Mouse (Mus musculus): ENCODE data around the gene Mef2d. TPM values are rescaled to one million over a fixed set of nuclear protein-coding genes. Genes with fewer than 3 reads are reported as not detected.

The Mef2d gene
- polyA plus RNA-seq, 1 experiment from 2014 or later, result 15.1 TPM

- peaks cover 95% of the 10 kb centered on the region for H3K27me3 ChIP-seq
- ATAC-seq (ENCODE audit: low FRiP score, low read depth), result no peak
- H3K4me2 ChIP-seq (replicated peaks), result peak overlapping the region; percentile 57; the same call in 1 of the 2 replicates
- no peak overlapping the region for H3K9ac ChIP-seq (replicated peaks)
- no peak overlapping the region for H3K27ac ChIP-seq (replicated peaks)
- H3K4me1 ChIP-seq, result peaks cover 75% of the 10 kb centered on the region
- no peaks in the 10 kb centered on the region for H3K9me3 ChIP-seq
- no peak overlapping the region for H3K4me3 ChIP-seq
- no peaks in the 10 kb centered on the region for H3K36me3 ChIP-seq
- WGBS, result 18% methylated on average over 2 of the region's 2 CpGs
Measured at GRCm38 (mm10) chr3:88199541-88200110, 57.5 kb downstream of the Mef2d start.

DNA sequence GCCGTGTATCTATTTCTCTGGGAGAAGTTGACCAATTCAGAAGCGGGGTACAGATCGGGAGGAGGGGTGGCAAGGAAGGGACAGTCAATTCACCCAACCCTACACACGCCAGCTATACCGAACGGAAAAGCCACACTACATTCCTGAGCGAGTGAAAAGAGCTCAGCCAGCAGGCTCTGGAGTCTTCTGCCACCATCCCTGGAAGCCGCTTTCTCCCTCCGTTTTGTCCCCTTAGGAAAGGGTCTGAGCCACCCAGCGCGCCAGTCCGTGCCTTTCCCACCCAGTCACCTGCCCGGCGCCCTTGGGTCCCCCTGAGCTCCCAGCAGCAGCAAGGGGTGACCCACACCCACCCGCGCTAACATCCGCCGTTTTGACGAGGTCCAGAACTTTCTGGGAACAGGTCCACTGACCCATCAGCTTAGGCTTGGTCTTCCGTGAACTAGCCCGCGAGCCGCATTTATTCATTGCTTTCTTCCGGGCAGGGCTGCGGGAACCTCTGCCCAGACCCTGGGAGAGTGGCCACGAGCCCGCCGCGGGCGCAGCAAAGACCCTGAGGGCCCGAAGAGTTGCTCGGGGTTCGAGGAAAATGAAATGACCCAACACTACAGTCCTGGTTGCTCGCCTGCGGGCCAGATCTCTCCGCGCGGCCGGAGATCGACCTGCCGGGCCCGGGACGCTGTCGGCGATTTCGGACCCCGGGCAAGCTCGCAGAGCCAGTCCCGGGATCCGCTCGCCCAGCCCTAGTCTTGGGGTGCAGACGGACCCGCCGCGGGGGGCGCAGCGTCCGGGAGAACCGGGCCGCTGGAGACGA is 58.2 kb downstream of the Mef2d start:
- under 1% methylated on average over 61 of the region's 61 CpGs for WGBS
- Histone ChIP-seq H3K9ac (replicated peaks) (peak overlapping the region; percentile 65), H3K27me3 (peaks cover 95% of the 10 kb centered on the region), H3K36me3 (no peaks in the 10 kb centered on the region), H3K27ac (replicated peaks) (peak overlapping the region; percentile 35), H3K9me3 (no peaks in the 10 kb centered on the region), H3K4me1 (peaks cover 82% of the 10 kb centered on the region), H3K4me2 (replicated peaks) (peak overlapping the region; percentile 57), H3K4me3 (peak overlapping the region; percentile 39)
- no peak for ATAC-seq (ENCODE audit: low FRiP score, low read depth)

DNA sequence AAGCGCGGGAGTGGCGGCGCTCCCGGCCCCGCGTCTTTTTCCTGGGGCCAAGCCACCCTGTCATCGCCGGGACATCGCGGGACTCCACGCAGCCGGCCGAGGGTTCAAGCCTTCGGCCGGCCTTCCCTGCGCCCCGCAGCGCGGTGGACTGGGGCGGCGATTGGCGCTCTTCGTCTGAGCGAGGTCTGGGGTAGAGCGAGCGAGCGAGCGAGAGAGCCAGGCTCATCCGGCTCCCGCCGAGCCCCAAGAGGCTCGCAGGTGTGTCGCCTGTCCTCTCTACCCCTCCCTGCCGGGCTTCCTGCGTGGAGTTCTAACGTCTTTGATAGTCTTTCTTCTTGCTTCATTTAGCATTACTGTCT is 58.8 kb downstream of the Mef2d start:
- Histone ChIP-seq H3K4me2 (replicated peaks) (peak overlapping the region; percentile 57), H3K9ac (replicated peaks) (peak overlapping the region; percentile 65), H3K4me3 (peak overlapping the region; percentile 39), H3K36me3 (no peaks in the 10 kb centered on the region), H3K4me1 (peaks cover 84% of the 10 kb centered on the region), H3K9me3 (no peaks in the 10 kb centered on the region), H3K27ac (replicated peaks) (peak overlapping the region; percentile 35), H3K27me3 (peaks cover 95% of the 10 kb centered on the region)
- under 1% methylated on average over 37 of the region's 37 CpGs for WGBS
- ATAC-seq (ENCODE audit: low FRiP score, low read depth), result no peak

- 15% methylated on average over 5 of the region's 5 CpGs for WGBS
- Histone ChIP-seq H3K4me1 (peaks cover 87% of the 10 kb centered on the region), H3K9me3 (no peaks in the 10 kb centered on the region), H3K27ac (replicated peaks) (no peak overlapping the region; the same call in 1 of the 2 replicates), H3K36me3 (no peaks in the 10 kb centered on the region), H3K4me3 (peak overlapping the region; percentile 39), H3K4me2 (replicated peaks) (peak overlapping the region; percentile 57), H3K27me3 (peaks cover 95% of the 10 kb centered on the region), H3K9ac (replicated peaks) (peak overlapping the region; percentile 65; the same call in 1 of the 2 replicates)
- ATAC-seq (ENCODE audit: low FRiP score, low read depth), result no peak
Measured at GRCm38 (mm10) chr3:88201640-88202039, 59.5 kb downstream of the Mef2d start.

DNA sequence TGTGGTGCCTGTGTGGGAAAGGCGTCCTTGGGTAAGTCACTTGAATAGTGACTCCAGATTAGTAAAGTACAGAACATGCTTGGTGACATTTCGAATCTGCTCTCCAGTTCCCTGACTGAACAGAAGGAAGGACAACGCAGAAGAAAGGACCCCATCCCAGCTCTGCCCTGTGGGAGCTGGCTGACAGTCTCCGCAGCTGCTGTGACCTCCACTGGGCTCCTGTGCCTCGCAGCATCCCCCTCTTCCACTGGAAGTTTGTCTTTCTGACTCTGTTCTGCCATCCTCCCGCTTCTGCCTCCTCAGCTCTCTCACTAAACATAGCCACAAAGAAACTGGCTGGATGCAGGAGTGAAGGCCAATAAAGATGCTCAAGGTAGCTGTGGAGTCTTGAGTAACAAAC is 60.8 kb downstream of the Mef2d start:
- Histone ChIP-seq H3K36me3 (no peaks in the 10 kb centered on the region), H3K27ac (replicated peaks) (peak overlapping the region; percentile 96; the same call in 1 of the 2 replicates), H3K9me3 (no peaks in the 10 kb centered on the region), H3K4me1 (peaks cover 82% of the 10 kb centered on the region), H3K4me2 (replicated peaks) (peak overlapping the region; percentile 57; the same call in 1 of the 2 replicates), H3K9ac (replicated peaks) (no peak overlapping the region), H3K27me3 (peaks cover 95% of the 10 kb centered on the region), H3K4me3 (no peak overlapping the region)
- no peak for ATAC-seq (ENCODE audit: low FRiP score, low read depth)
- 4% methylated on average over 6 of the region's 6 CpGs for WGBS

- H3K27ac ChIP-seq (replicated peaks), result peak overlapping the region; percentile 96
- WGBS, result 4% methylated on average over 5 of the region's 5 CpGs
Measured at GRCm38 (mm10) chr3:88203456-88203855, 61.3 kb downstream of the Mef2d start.

DNA sequence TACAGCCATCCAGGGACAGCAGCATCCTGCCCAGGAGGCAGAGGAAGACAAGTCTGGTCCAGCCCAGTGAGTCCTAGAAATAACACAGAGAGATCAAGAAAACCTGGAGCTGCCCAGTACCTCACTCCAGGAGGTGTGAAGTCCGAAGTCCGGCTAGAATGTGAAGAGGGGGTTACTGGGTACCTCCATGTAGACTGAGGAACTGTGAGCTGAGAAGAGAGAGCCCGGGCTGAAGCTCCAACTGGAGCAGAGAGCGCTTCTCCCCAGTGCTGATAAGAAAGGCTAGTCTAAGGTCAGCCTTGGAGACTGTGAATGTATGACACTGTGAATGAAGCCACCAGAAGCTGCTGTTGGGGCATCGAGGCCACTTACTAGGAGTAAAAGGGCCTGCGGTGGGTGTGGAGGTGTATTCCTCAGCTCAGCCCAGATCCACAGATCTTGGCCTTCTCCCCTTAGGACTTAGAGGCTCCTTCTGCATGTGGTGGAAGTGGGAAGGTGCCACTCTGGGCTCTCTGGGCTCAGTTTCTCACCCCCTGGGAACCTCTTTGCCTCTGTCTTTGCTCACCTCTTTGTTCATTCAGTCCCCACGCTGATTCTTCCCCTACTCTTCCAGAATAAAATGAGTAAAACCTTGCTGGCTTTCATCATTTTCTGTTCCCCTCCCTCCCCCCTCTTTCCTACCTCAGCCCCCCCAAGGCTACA is 62.0 kb downstream of the Mef2d start:
- Histone ChIP-seq H3K36me3 (no peaks in the 10 kb centered on the region), H3K9me3 (no peaks in the 10 kb centered on the region), H3K27ac (replicated peaks) (peak overlapping the region; percentile 96), H3K27me3 (peaks cover 96% of the 10 kb centered on the region), H3K4me1 (peaks cover 79% of the 10 kb centered on the region), H3K4me2 (replicated peaks) (peak overlapping the region; percentile 60), H3K9ac (replicated peaks) (peak overlapping the region; percentile 24; the same call in 1 of the 2 replicates), H3K4me3 (no peak overlapping the region)
- no peak for ATAC-seq (ENCODE audit: low FRiP score, low read depth)
- 5% methylated on average over 7 of the region's 7 CpGs for WGBS

More at GRCm38 (mm10) chr3:88203456-88203855, 61.3 kb downstream of the Mef2d start:
- no peak overlapping the region for H3K9ac ChIP-seq (replicated peaks)
- H3K4me3 ChIP-seq, result no peak overlapping the region
- H3K27me3 ChIP-seq, result peaks cover 95% of the 10 kb centered on the region
- H3K9me3 ChIP-seq, result no peaks in the 10 kb centered on the region
- ATAC-seq (ENCODE audit: low FRiP score, low read depth), result no peak
- H3K4me2 ChIP-seq (replicated peaks), result peak overlapping the region; percentile 60; the same call in 1 of the 2 replicates
- no peaks in the 10 kb centered on the region for H3K36me3 ChIP-seq
- H3K4me1 ChIP-seq, result peaks cover 82% of the 10 kb centered on the region

- no peak for ATAC-seq (ENCODE audit: low FRiP score, low read depth)
- Histone ChIP-seq H3K4me3 (no peak overlapping the region), H3K36me3 (no peaks in the 10 kb centered on the region; the same call in 1 of the 2 replicates), H3K4me1 (peaks cover 81% of the 10 kb centered on the region), H3K27me3 (peaks cover 98% of the 10 kb centered on the region), H3K9ac (replicated peaks) (peak overlapping the region; percentile 12; the same call in 1 of the 2 replicates), H3K4me2 (replicated peaks) (peak overlapping the region; percentile 60), H3K9me3 (no peaks in the 10 kb centered on the region), H3K27ac (replicated peaks) (peak overlapping the region; percentile 96)
- 6% methylated on average over 1 of the region's 1 CpGs for WGBS
Measured at GRCm38 (mm10) chr3:88204751-88205150, 62.6 kb downstream of the Mef2d start.

GRCm38 (mm10) chr3:88205176-88205562 is 63.0 kb downstream of the Mef2d start:
- Histone ChIP-seq H3K9ac (replicated peaks) (no peak overlapping the region), H3K4me2 (replicated peaks) (peak overlapping the region; percentile 60), H3K4me3 (no peak overlapping the region), H3K27ac (replicated peaks) (peak overlapping the region; percentile 96), H3K27me3 (peaks cover 99% of the 10 kb centered on the region), H3K36me3 (no peaks in the 10 kb centered on the region; the same call in 1 of the 2 replicates), H3K4me1 (peaks cover 85% of the 10 kb centered on the region), H3K9me3 (no peaks in the 10 kb centered on the region)
- peak; percentile 13; the same call in 1 of the 2 replicates for ATAC-seq (ENCODE audit: low FRiP score, low read depth)
- 3% methylated on average over 4 of the region's 4 CpGs for WGBS

DNA sequence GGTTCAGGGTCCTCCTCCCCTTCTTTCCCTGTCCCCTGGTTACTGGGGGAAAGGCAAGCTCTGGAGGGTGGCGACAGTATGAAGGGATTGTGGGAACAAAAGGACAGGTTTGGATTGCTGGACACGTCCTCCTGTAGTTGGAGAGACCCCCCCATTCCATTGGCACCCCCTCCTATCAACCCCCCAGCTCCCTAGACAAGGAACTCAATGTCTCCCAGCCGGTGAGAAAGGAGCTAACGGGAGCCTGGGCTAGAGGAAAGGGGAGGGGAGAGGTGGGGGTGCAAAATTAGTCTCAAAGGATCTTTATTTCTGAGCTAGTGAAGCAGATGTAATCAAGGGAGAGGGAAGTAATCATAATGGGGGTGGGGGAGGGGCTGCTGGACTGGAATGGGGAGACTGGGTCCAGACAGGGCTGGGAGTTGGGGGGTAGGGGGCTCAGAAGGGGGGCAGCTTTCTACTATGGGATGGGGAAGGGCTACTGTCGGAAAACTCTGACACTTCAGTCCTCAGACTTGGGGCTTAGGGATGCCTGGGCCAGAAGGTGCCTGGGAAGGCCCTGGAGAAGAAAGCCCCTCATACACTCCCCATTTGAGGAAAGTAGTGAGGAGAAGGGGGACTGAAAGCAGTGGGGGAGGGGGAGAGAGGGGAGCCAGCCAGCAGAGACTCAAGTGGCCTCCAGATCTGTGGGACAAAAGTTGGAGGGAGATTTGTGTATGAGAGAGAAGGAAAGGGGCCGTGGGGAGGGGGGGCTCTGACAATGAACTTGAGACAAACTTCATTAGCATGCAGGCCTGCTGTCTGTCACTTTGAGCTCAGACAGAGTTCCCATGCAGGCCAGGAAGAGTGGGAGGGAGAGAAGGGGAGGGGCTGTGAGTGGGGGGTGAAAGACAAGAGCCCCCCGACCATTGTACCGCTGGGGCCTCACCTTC is 63.7 kb downstream of the Mef2d start:
- peak overlapping the region; percentile 96 for H3K27ac ChIP-seq (replicated peaks)
- peak overlapping the region; percentile 75 for H3K9ac ChIP-seq (replicated peaks)
- H3K27me3 ChIP-seq, result peaks cover 99% of the 10 kb centered on the region
- no peaks in the 10 kb centered on the region for H3K9me3 ChIP-seq
- peak; percentile 81 for ATAC-seq (ENCODE audit: low FRiP score, low read depth)
- WGBS, result 1% methylated on average over 8 of the region's 8 CpGs
- no peaks in the 10 kb centered on the region; the same call in 1 of the 2 replicates for H3K36me3 ChIP-seq
- peaks cover 81% of the 10 kb centered on the region for H3K4me1 ChIP-seq
- H3K4me2 ChIP-seq (replicated peaks), result peak overlapping the region; percentile 60
- peak overlapping the region; percentile 55 for H3K4me3 ChIP-seq

DNA sequence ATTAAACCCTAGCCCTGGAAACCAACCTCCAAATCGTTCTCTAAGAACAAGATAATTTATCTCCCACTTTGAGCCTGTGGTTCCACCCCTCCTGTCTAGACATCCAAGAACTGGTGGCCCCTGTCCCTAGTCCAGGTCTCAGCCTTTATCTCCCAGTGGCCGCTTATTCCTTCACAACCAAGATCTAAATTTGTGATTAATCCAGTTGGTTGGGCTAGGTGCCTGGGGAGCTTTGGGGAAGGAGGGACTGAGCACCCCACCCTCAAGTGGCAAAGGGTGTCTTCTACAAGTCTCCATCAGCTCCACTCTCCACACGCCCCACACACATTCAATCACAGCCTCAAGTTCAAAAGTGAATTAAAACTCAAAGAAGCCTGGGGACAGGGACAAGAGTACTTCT is 64.3 kb downstream of the Mef2d start:
- no peaks in the 10 kb centered on the region; the same call in 1 of the 2 replicates for H3K36me3 ChIP-seq
- H3K4me2 ChIP-seq (replicated peaks), result peak overlapping the region; percentile 60
- H3K9me3 ChIP-seq, result no peaks in the 10 kb centered on the region
- peak overlapping the region; percentile 55 for H3K4me3 ChIP-seq
- H3K27me3 ChIP-seq, result peaks cover 99% of the 10 kb centered on the region
- ATAC-seq (ENCODE audit: low FRiP score, low read depth), result peak; percentile 2; the same call in 1 of the 2 replicates
- H3K27ac ChIP-seq (replicated peaks), result peak overlapping the region; percentile 96
- H3K9ac ChIP-seq (replicated peaks), result peak overlapping the region; percentile 75
- H3K4me1 ChIP-seq, result peaks cover 79% of the 10 kb centered on the region
- WGBS, result 4% methylated on average over 3 of the region's 3 CpGs
